Mouse (Mus musculus) midbrain, embryonic 12.5 days (tissue): ENCODE data around the gene Man2a2. TPM values are rescaled to one million over a fixed set of nuclear protein-coding genes. Genes with fewer than 3 reads are reported as not detected.

Experiments used
- ATAC-seq: fragments of 200-750 bp; cut with Nextera tagmentation; 2 replicates; pipeline ENCODE4 v1.8.0; 2017; ENCODE audit warnings: low read depth, moderate TSS enrichment, moderate library complexity; ENCODE audit not compliant: low FRiP score
- H3K27ac ChIP-seq: fragments of 300-500 bp; sonication (generic); replicated peaks from 2 replicates; pipeline ENCODE4 v1.5.1; 2016; ENCODE audit warnings: mild to moderate bottlenecking
- H3K27me3 ChIP-seq: fragments of 300-500 bp; sonication (generic); 2 replicates; pipeline ENCODE4 v1.6.1; 2016; ENCODE audit warnings: mild to moderate bottlenecking
- H3K36me3 ChIP-seq: fragments of 300-500 bp; sonication (generic); 2 replicates; pipeline ENCODE4 v1.6.1; 2016
- H3K4me1 ChIP-seq: fragments of 300-500 bp; sonication (generic); 2 replicates; pipeline ENCODE4 v1.6.1; 2016
- H3K4me2 ChIP-seq: fragments of 300-500 bp; sonication (generic); replicated peaks from 2 replicates; pipeline ENCODE4 v1.6.1; 2016; ENCODE audit warnings: mild to moderate bottlenecking, moderate library complexity
- H3K4me3 ChIP-seq: fragments of 300-500 bp; sonication (generic); 2 replicates; pipeline ENCODE4 v1.5.1; 2016; ENCODE audit warnings: mild to moderate bottlenecking
- H3K9ac ChIP-seq: fragments of 300-500 bp; sonication (generic); replicated peaks from 2 replicates; pipeline ENCODE4 v1.6.1; 2016; ENCODE audit warnings: mild to moderate bottlenecking, moderate library complexity
- H3K9me3 ChIP-seq: fragments of 300-500 bp; sonication (generic); 2 replicates; pipeline ENCODE4 v1.6.1; 2016; ENCODE audit warnings: mild to moderate bottlenecking
- WGBS: fragments of 180-500 bp; shearing (Covaris S2); methylation state at CpG from one replicate; pipeline ENCODE4 v1.1.7; 2016; 5-methylcytosine and 5-hydroxymethylcytosine counted together
- polyA plus RNA-seq: library from polyadenylated mRNA; unstranded; fragments of >200 nt; fragmentation: Nextera tagmentation; extraction: Ambion mirVana; gene quantifications from 2 replicates; pipeline ENCODE4 v1.2.1, GENCODE M21; 2016

Man2a2 gene
- polyA plus RNA-seq, 1 experiment from 2014 or later, result 23.1 TPM

DNA sequence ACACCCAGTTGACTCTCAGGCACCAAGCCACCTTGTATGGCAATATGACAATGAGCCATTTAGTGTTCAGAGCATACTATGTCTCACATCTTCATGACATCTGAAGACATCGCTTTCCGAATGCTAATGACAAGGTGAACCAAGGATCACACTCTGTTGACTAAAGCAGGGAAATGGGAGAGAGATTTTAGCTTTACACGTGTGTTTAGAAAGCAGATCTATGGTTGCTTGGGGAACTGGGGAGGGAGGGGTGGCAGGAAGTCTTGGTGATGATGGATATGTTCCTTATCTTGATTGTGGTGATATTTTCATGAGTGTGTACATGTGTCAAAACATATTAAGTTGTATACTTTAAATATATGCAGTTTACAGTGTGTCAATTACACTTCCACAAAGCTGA is 35.0 kb upstream of the Man2a2 start:
- ATAC-seq, result no peak
- H3K4me1 ChIP-seq, result peaks cover 7% of the 10 kb centered on the region
- no peaks in the 10 kb centered on the region for H3K9me3 ChIP-seq
- no peaks in the 10 kb centered on the region for H3K36me3 ChIP-seq
- no peak overlapping the region for H3K4me2 ChIP-seq
- no peak overlapping the region for H3K27ac ChIP-seq
- H3K9ac ChIP-seq, result no peak overlapping the region
- H3K4me3 ChIP-seq, result no peak overlapping the region
- peaks cover 25% of the 10 kb centered on the region for H3K27me3 ChIP-seq
- WGBS, result 87% methylated on average over 3 of the region's 3 CpGs

DNA sequence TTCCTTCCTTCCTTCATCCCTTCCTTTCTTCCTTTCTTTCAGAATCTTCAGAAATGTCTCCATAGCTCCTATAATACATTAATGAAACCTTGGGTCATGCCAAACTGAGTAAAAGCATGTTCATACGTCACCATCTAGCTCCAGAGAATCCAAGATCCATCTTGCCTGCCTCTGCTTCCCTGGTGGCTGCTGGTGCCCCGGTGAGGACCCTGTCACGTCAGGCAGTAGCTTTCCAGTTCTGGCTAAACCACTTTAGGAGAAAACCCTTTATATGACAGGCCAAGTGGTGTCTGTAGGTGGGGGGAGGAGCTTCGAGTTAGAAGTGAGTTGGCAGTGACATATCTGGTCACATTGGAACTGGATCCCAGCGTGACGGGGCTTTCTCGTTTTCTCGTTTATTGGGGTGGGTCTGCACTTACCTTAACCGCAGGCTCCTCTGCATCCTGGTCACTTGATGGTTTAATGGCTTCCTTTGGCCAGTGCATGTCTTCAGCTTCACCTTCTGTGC is 34.1 kb upstream of the Man2a2 start, which contains the start of gene Furin:
TSS of gene Furin (minus strand) at position 249 of the 508 bp plus-strand sequence.
- Histone ChIP-seq H3K4me2 (no peak within 1 kb of the TSS), H3K36me3 (no peaks in the 10 kb centered on the region), H3K27ac (no peak within 1 kb of the TSS), H3K4me1 (peaks cover 17% of the 10 kb centered on the region), H3K9me3 (no peaks in the 10 kb centered on the region), H3K27me3 (peaks cover 25% of the 10 kb centered on the region), H3K4me3 (no peak within 1 kb of the TSS), H3K9ac (no peak within 1 kb of the TSS)
- WGBS, result 82% methylated on average over 9 of the region's 9 CpGs
- no peak for ATAC-seq

DNA sequence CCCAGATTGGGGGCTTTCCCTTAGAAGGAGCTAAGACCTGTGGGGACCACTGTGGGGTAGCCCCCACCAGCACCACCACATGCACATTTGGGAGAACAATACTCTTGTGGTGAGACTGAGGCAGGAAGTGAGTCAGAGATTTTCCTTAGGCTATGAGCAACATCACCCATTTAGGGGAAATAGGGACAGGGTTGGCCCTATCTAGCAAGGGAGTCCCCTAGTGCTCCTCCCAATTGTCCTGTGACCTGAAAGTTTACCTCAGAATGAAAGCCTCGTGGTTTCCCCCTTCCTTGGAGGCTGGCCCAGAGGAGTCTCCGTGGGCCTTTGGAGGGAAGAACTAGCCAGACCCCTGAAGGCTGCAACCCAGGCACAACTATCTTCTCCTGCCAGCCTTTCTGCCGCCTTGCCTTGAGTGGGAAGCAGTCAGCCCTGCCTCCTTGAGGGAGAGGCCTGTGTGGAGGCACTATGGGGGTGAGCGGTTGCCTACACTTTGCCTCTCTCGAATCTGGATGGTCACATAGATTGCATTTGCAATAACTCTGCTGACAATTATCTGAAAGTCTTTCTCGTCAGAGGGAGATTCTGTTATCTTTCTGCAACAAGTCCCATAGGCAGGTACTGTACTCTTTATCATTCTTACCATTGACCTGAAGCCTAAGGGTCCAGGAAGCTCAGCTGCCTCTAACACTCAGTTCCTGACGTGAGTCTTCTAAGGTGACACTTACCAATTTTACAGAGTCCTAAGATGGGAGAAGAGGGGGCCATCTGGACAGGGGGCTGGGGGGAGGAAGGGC is 33.1 kb upstream of the Man2a2 start:
- Histone ChIP-seq H3K9me3 (no peaks in the 10 kb centered on the region), H3K4me2 (no peak overlapping the region), H3K4me1 (peaks cover 20% of the 10 kb centered on the region), H3K9ac (no peak overlapping the region), H3K4me3 (no peak overlapping the region), H3K36me3 (no peaks in the 10 kb centered on the region), H3K27ac (no peak overlapping the region), H3K27me3 (peaks cover 25% of the 10 kb centered on the region)
- ATAC-seq, result no peak
- 66% methylated on average over 7 of the region's 7 CpGs for WGBS

DNA sequence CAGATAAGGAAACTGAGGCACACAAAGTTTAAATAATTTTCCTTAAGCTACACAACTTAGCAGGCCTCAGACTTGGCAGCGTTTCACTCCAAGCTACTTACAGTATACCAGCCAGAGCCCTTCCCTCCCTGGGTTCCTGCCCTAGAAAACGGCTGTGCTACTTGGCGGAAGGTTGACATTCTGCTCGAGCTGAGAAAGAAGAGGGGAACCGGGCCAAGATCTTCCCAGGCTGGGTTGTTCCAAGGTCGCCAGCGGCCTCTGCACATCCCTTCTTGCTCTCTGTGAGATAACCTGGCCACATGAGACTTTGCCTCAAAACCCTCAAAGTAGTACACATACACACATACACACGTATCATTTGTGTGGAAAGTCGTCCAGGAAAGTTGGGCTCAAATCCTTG is 32.4 kb upstream of the Man2a2 start:
- WGBS, result 54% methylated on average over 9 of the region's 9 CpGs
- H3K4me1 ChIP-seq, result peaks cover 20% of the 10 kb centered on the region
- H3K4me3 ChIP-seq, result no peak overlapping the region
- H3K9me3 ChIP-seq, result no peaks in the 10 kb centered on the region
- H3K4me2 ChIP-seq, result peak overlapping the region; percentile 97; the same call in 1 of the 2 replicates
- ATAC-seq, result no peak
- peaks cover 25% of the 10 kb centered on the region for H3K27me3 ChIP-seq
- H3K27ac ChIP-seq, result no peak overlapping the region
- H3K36me3 ChIP-seq, result no peaks in the 10 kb centered on the region
- H3K9ac ChIP-seq, result no peak overlapping the region

DNA sequence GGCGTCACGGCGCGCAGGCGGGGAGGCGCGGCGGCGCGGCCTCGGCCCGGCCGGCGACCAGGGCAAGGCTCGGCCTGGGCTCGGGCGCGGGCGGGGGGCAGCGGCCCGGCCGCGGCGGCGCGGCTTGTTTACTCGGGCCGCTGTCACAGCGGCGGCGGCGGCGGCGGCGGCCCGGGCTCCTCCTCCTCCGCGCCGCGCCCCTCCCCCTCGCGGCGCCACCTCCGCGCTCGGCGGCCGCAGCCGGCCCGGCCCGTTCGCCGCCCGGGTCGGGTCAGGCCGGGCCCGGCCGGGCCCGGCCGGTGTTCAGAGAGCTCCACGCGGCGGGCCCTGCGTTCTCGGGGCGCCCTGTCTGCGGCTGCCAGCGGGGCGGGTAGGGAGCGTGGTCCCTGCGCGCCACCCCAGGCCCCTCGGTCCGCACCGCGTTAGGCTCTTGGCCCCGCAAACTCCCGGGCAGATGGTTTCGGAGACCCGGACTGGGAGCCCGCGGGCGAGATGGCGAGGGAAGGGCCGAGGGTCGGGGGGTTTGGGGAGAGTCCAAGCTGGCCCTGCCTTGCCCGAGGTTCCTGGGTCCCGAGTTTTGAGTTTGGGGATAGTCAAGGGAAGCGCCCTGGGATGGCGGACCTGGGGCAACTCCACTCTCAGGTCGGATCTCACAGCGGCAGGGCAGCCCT is 31.6 kb upstream of the Man2a2 start:
- Histone ChIP-seq H3K4me3 (peak overlapping the region; percentile 97), H3K4me2 (peak overlapping the region; percentile 97), H3K27ac (peak overlapping the region; percentile 68), H3K27me3 (peaks cover 25% of the 10 kb centered on the region), H3K9ac (peak overlapping the region; percentile 96), H3K9me3 (no peaks in the 10 kb centered on the region), H3K36me3 (no peaks in the 10 kb centered on the region), H3K4me1 (peaks cover 20% of the 10 kb centered on the region)
- under 1% methylated on average over 45 of the region's 92 CpGs for WGBS
- ATAC-seq, result peak; percentile 81

DNA sequence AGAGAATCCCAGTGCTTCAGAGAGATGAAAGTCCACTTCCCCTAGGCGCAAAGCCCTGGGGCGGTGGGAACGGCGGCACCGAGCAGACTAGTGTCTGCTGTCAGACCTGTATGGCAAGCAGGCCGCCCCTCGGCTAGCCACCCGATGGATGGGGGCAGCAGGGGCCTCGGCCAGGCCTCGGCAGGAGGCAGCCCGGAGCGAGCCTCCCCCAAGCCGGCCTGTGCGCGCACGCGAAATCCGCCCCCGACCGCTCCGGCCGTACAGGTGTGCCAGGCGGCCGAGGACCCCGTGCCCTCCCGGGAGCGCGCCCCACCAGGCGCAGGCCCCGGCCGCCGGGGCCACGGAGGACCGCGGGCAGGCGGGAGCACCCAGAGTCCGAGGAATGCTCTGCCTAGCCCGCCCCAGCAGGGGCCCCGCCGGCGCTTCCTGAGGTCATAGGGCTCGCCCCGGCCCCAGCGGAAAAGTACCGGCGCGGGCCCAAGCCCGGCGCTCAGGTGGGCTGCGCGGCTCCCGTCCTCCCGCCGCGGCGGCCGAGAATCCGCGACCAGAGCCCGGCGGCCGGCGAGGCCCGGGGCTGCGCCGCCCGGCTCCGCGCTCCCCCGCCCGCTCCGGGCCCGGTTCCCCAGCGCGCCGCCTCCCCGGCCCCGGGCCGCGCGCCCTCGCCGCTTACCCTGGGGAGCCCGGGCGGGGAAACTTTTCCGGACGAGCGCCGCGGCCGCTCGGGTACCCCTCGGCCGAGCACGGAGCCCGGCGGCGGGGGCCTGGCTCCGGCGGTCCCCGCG is 30.9 kb upstream of the Man2a2 start:
- Histone ChIP-seq H3K27ac (peak overlapping the region; percentile 67), H3K9me3 (no peaks in the 10 kb centered on the region), H3K9ac (peak overlapping the region; percentile 96), H3K4me2 (peak overlapping the region; percentile 97), H3K4me1 (peaks cover 20% of the 10 kb centered on the region), H3K27me3 (peaks cover 25% of the 10 kb centered on the region), H3K4me3 (peak overlapping the region; percentile 97), H3K36me3 (0 out of 2 replicates have a peak, but pooled peaks cover 4% of the 10 kb centered on the region)
- peak; percentile 61 for ATAC-seq
- under 1% methylated on average over 82 of the region's 102 CpGs for WGBS

DNA sequence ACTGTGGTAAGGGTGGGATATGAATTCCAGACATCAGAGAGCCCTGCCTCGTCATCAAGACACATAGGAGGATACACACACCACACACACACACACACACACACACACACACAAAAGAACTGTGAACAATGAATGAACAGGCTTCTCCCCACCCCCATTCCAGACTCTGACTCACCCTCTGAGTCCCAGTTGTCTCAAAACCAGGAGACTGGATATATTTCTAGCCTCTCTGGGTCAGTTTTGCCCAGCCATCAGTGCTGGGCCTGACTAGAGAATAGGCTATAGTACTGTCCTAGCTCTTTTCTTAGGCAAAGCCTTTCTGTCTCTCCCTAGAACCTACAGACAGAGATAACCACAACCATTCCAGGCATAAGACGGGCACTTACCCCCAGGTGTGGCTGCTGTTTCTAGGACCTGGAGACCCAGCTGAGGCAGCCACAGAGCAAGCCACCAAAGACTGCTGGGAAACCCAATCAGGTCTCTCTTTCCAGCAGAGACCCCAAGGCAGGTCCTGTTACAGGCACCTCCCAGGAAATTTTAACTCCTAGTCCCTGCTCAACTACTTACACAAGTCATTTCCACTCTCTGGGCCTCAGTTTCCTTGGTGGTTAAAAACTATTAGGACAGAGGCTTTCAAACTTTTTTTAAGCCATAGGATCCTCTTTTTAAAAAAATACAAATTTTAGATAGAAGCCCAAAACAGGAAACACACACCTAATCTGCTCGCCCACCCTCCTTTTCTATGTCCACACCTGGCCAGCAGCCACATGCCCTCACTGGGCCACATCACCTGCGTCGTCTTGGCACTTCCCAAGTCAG is 30.1 kb upstream of the Man2a2 start:
- H3K4me3 ChIP-seq, result peak overlapping the region; percentile 97
- H3K36me3 ChIP-seq, result peaks cover 12% of the 10 kb centered on the region
- H3K27ac ChIP-seq, result peak overlapping the region; percentile 67; the same call in 1 of the 2 replicates
- H3K9me3 ChIP-seq, result no peaks in the 10 kb centered on the region
- H3K4me2 ChIP-seq, result peak overlapping the region; percentile 97
- peak overlapping the region; percentile 96 for H3K9ac ChIP-seq
- peaks cover 25% of the 10 kb centered on the region for H3K27me3 ChIP-seq
- WGBS, result 26% methylated on average over 5 of the region's 5 CpGs
- H3K4me1 ChIP-seq, result peaks cover 20% of the 10 kb centered on the region
- no peak for ATAC-seq

DNA sequence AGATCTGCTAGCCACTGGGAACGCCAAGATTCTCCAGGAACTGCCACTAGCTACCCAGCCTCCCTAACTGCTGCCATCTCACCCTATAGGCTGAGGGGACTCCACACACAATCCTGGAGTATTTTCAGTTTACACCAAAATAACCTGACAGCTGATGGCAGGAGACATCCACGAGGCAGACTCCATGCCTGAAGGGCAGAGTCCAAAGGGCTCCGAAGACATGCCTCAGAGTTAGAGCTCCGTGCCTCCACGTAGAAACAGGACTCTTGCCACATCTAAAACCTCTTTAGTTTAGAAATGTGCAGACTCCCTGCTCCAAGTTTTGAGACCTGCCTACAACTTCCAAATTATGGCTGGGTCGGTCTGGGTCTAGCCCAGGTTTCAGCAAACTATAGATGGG is 29.4 kb upstream of the Man2a2 start:
- 0 out of 2 replicates have a peak overlapping the region, but pooled peaks have one; percentile 6 for H3K9ac ChIP-seq
- H3K4me3 ChIP-seq, result no peak overlapping the region
- H3K27me3 ChIP-seq, result peaks cover 21% of the 10 kb centered on the region
- H3K27ac ChIP-seq, result no peak overlapping the region
- peaks cover 20% of the 10 kb centered on the region for H3K4me1 ChIP-seq
- 85% methylated on average over 6 of the region's 6 CpGs for WGBS
- H3K4me2 ChIP-seq, result peak overlapping the region; percentile 97
- no peak for ATAC-seq
- peaks cover 17% of the 10 kb centered on the region for H3K36me3 ChIP-seq
- no peaks in the 10 kb centered on the region for H3K9me3 ChIP-seq

DNA sequence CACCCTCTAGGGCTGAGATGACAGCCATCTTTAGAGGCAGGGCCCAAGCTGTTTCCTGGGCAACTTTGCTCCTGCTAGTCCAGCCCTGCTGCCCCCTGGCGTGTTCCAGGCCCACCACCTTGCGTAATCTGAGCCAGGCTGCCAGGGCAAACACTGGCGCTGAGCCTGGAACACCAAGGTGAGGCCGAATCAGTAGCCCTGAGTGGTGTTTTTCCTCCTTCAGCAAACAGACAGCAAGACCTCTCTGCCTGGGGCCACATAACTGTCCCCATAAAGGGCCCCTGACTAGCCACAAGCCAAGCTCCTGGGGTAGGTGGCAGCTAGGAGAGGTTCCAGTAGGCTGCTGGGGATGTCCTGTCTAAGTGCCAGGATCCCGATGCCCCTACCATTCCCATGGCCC is 28.9 kb upstream of the Man2a2 start:
- ATAC-seq, result no peak
- peaks cover 22% of the 10 kb centered on the region for H3K36me3 ChIP-seq
- no peak overlapping the region for H3K4me2 ChIP-seq
- H3K4me3 ChIP-seq, result no peak overlapping the region
- peaks cover 16% of the 10 kb centered on the region for H3K27me3 ChIP-seq
- no peaks in the 10 kb centered on the region for H3K9me3 ChIP-seq
- H3K27ac ChIP-seq, result no peak overlapping the region
- no peak overlapping the region for H3K9ac ChIP-seq
- WGBS, result 67% methylated on average over 5 of the region's 5 CpGs
- peaks cover 20% of the 10 kb centered on the region for H3K4me1 ChIP-seq

DNA sequence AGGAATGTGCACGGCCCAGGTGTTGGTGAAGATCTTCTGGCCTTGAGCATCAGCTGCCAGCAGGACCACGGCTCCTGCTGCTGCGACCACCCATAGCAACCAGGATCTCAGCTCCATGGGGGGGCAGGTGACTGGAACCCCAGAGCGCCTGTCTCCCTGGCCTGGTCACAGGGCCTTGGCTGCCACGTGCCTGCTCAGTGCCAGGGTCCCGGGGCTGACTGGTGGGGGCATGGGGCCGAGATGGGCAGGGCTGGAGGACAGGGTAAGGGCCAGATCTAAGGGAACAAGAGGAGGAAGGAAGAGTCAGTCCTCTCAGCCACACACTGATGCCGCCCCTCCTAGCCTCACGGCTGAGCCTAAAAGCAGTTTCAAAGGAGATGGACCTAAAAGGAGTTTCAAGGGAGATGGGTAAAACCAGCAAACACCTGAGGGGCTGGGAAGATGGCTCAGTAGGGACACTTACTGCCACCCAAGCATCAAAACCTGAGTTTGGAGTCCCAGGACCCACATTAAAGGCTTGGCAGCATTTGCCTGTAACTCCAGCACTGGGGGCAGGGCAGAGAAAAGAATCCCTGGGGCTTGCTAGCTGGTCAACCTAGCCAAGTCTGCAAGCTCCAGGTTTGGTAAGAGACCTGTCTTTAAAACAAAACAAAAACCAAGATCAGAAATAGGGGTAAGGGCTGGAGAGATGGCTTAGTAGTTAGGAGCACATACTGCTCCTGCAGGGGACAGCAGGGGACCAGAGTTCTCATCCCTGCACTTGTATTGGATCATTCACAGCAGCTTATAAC is 27.7 kb upstream of the Man2a2 start:
- Histone ChIP-seq H3K36me3 (peaks cover 30% of the 10 kb centered on the region), H3K9me3 (no peaks in the 10 kb centered on the region), H3K4me1 (peaks cover 20% of the 10 kb centered on the region), H3K4me2 (no peak overlapping the region), H3K27me3 (peaks cover 6% of the 10 kb centered on the region), H3K4me3 (no peak overlapping the region), H3K9ac (no peak overlapping the region; the same call in 1 of the 2 replicates), H3K27ac (no peak overlapping the region)
- ATAC-seq, result no peak
- WGBS, result 71% methylated on average over 9 of the region's 9 CpGs
